Mouse (Mus musculus): ENCODE results near the gene Slc1a3. TPM values are rescaled to one million over a fixed set of nuclear protein-coding genes. Genes with fewer than 3 reads are reported as not detected.

Slc1a3 gene
- polyA plus RNA-seq, 1 experiment = 10.6 TPM

DNA sequence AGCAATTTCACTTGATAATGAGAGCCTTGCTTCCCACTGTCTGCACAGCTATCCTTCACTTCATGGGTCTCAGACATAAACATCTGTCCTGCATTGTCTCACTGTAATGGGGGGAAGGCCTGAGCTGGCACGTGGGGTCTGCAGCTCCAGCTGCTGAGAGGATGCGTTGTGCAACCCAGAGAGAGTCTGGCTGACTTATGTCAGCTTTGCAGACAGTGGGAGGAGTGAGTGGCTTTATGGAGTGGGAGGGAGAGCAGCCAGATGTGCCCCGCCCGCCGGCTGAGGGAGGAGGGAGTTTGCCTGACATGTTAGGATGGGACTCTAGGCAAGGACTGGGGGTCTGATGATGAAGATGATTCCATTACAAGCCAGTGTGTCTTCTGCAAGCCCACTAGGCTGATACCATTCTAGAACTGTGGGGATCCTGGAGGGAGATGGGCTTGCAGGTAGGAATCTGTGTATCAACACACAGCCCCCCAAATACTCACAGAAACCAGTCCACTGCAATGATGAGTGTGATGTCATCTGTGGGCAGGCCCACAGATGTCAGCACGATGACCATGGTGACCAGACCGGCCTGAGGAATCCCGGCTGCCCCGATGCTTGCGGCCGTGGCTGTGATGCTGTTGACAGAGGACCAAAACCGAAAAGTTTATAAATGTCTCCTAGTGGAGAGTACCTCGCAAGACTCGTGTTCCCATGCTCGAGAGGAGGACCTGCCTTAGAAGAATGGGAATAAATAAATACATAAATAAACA lies 71.8 kb downstream of the Slc1a3 start:
- TF ChIP-seq POLR2A (IDR thresholded peaks at IDR 0.05; ENCODE audit: borderline replicate concordance, control insufficient read depth, low read depth, low read length) = no peak
- no peak for TF ChIP-seq CTCF (IDR thresholded peaks at IDR 0.05; ENCODE audit: control insufficient read depth, insufficient read depth, low read length)
- no peak overlapping the region for H3K4me3 ChIP-seq (replicated peaks; ENCODE audit: control insufficient read depth, low read depth, low read length)
- H3K27ac ChIP-seq (ENCODE audit: control insufficient read depth, insufficient read depth, low read depth, low read length, poor library complexity) = no peak overlapping the region
- no peaks in the 10 kb centered on the region for H3K4me1 ChIP-seq (ENCODE audit: control insufficient read depth, insufficient read depth, low read length)
- WGBS = 82% methylated on average over 15 of the region's 15 CpGs

DNA sequence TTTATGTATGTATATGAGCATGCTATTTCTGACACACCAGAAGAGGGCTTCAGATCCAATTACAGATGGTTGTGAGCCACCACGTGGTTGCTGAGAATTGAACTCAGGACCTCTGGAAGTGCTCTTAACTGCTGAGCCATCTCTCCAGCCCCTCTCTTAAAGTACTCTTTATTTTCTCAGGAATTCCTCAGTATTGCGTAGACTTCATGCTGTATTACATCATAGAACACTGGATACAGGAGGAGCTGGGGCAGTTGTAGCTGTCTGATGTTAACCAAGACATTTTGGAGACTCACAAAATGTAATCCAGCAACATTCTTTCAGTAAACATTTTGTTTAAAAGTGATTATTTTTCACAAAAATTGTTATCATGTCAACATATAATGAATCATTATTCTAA lies 73.3 kb downstream of the Slc1a3 start:
- H3K27ac ChIP-seq (ENCODE audit: control insufficient read depth, insufficient read depth, low read depth, low read length, poor library complexity) = no peak overlapping the region
- H3K4me3 ChIP-seq (replicated peaks; ENCODE audit: control insufficient read depth, low read depth, low read length) = no peak overlapping the region
- 73% methylated on average over 2 of the region's 2 CpGs for WGBS
- H3K4me1 ChIP-seq (ENCODE audit: control insufficient read depth, insufficient read depth, low read length) = no peaks in the 10 kb centered on the region
- TF ChIP-seq CTCF (IDR thresholded peaks at IDR 0.05; ENCODE audit: control insufficient read depth, insufficient read depth, low read length) (no peak), POLR2A (IDR thresholded peaks at IDR 0.05; ENCODE audit: borderline replicate concordance, control insufficient read depth, low read depth, low read length) (no peak)

GRCm38 (mm10) chr15:8635974-8636373 lies 74.6 kb downstream of the Slc1a3 start:
- TF ChIP-seq CTCF (IDR thresholded peaks at IDR 0.05; ENCODE audit: control insufficient read depth, insufficient read depth, low read length) = no peak
- TF ChIP-seq POLR2A (IDR thresholded peaks at IDR 0.05; ENCODE audit: borderline replicate concordance, control insufficient read depth, low read depth, low read length) = no peak
- Histone ChIP-seq H3K4me1 (ENCODE audit: control insufficient read depth, insufficient read depth, low read length) (no peaks in the 10 kb centered on the region), H3K4me3 (replicated peaks; ENCODE audit: control insufficient read depth, low read depth, low read length) (no peak overlapping the region), H3K27ac (ENCODE audit: control insufficient read depth, insufficient read depth, low read depth, low read length, poor library complexity) (no peak overlapping the region)
- 79% methylated on average over 15 of the region's 15 CpGs for WGBS

DNA sequence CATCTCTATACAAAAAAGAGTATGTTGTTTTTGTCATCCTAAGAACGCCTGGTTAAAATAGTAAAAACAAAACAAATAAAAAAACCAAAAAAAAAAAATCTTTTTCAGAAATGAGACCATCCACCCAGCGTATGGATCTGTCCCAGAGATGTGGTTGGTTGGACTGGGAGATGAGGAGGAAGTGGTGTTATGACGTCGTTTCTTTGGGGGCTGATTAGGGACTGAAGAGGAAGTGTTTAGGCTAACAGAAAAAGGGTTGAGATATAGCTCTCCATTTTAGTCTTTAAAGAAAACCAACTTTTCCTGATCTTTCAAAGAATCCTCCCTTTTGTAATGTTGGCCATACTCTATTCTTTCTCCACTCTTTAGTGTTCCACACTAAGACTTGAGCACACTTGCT lies 75.8 kb downstream of the Slc1a3 start:
- Histone ChIP-seq H3K4me1 (ENCODE audit: control insufficient read depth, insufficient read depth, low read length) (no peaks in the 10 kb centered on the region), H3K4me3 (replicated peaks; ENCODE audit: control insufficient read depth, low read depth, low read length) (no peak overlapping the region), H3K27ac (ENCODE audit: control insufficient read depth, insufficient read depth, low read depth, low read length, poor library complexity) (no peak overlapping the region)
- 26% methylated on average over 4 of the region's 4 CpGs for WGBS
- TF ChIP-seq CTCF (IDR thresholded peaks at IDR 0.05; ENCODE audit: control insufficient read depth, insufficient read depth, low read length) (no peak), POLR2A (IDR thresholded peaks at IDR 0.05; ENCODE audit: borderline replicate concordance, control insufficient read depth, low read depth, low read length) (no peak)

- no peak overlapping the region for H3K4me3 ChIP-seq (replicated peaks; ENCODE audit: control insufficient read depth, low read depth, low read length)
- TF ChIP-seq POLR2A (IDR thresholded peaks at IDR 0.05; ENCODE audit: borderline replicate concordance, control insufficient read depth, low read depth, low read length) (no peak), CTCF (IDR thresholded peaks at IDR 0.05; ENCODE audit: control insufficient read depth, insufficient read depth, low read length) (no peak)
- H3K4me1 ChIP-seq (ENCODE audit: control insufficient read depth, insufficient read depth, low read length) = no peaks in the 10 kb centered on the region
- H3K27ac ChIP-seq (ENCODE audit: control insufficient read depth, insufficient read depth, low read depth, low read length, poor library complexity) = no peak overlapping the region
- 70% methylated on average over 3 of the region's 3 CpGs for WGBS
Measured at GRCm38 (mm10) chr15:8634355-8634754, 76.2 kb downstream of the Slc1a3 start.

- no peak for TF ChIP-seq POLR2A (IDR thresholded peaks at IDR 0.05; ENCODE audit: borderline replicate concordance, control insufficient read depth, low read depth, low read length)
- TF ChIP-seq CTCF (IDR thresholded peaks at IDR 0.05; ENCODE audit: control insufficient read depth, insufficient read depth, low read length) = 0 out of 2 replicates have a peak, but pooled peaks have one; percentile 22
- H3K27ac ChIP-seq (ENCODE audit: control insufficient read depth, insufficient read depth, low read depth, low read length, poor library complexity) = no peak overlapping the region
- no peaks in the 10 kb centered on the region for H3K4me1 ChIP-seq (ENCODE audit: control insufficient read depth, insufficient read depth, low read length)
- H3K4me3 ChIP-seq (replicated peaks; ENCODE audit: control insufficient read depth, low read depth, low read length) = no peak overlapping the region
- WGBS = 52% methylated on average over 6 of the region's 6 CpGs
Measured at GRCm38 (mm10) chr15:8633375-8633774, 77.2 kb downstream of the Slc1a3 start.

GRCm38 (mm10) chr15:8632361-8632760 lies 78.2 kb downstream of the Slc1a3 start:
- no peak overlapping the region for H3K4me3 ChIP-seq (replicated peaks; ENCODE audit: control insufficient read depth, low read depth, low read length)
- 79% methylated on average over 10 of the region's 10 CpGs for WGBS
- no peak for TF ChIP-seq CTCF (IDR thresholded peaks at IDR 0.05; ENCODE audit: control insufficient read depth, insufficient read depth, low read length)
- TF ChIP-seq POLR2A (IDR thresholded peaks at IDR 0.05; ENCODE audit: borderline replicate concordance, control insufficient read depth, low read depth, low read length) = no peak
- no peak overlapping the region for H3K27ac ChIP-seq (ENCODE audit: control insufficient read depth, insufficient read depth, low read depth, low read length, poor library complexity)
- no peaks in the 10 kb centered on the region for H3K4me1 ChIP-seq (ENCODE audit: control insufficient read depth, insufficient read depth, low read length)

GRCm38 (mm10) chr15:8629317-8629831 lies 81.2 kb downstream of the Slc1a3 start:
- no peak overlapping the region for H3K27ac ChIP-seq (ENCODE audit: control insufficient read depth, insufficient read depth, low read depth, low read length, poor library complexity)
- no peaks in the 10 kb centered on the region; the same call in 1 of the 2 replicates for H3K4me1 ChIP-seq (ENCODE audit: control insufficient read depth, insufficient read depth, low read length)
- 4% methylated on average over 13 of the region's 13 CpGs for WGBS
- TF ChIP-seq CTCF (IDR thresholded peaks at IDR 0.05; ENCODE audit: control insufficient read depth, insufficient read depth, low read length) = peak; percentile 45; the same call in 1 of the 2 replicates
- TF ChIP-seq POLR2A (IDR thresholded peaks at IDR 0.05; ENCODE audit: borderline replicate concordance, control insufficient read depth, low read depth, low read length) = no peak
- H3K4me3 ChIP-seq (replicated peaks; ENCODE audit: control insufficient read depth, low read depth, low read length) = no peak overlapping the region

Data from bone marrow, adult 2 months (tissue).